Mouse (Mus musculus): ENCODE measurements at regions not wholly inside any gene's neighbourhood (a gene's known extent, or its start where the extent isn't known, plus 50 kb on each side); places are given as distances from the start of the nearest gene placed in this dataset.
"Not testable (repeated sequence)": the region's sequence is repeated elsewhere in the genome, so short reads cannot be mapped to it uniquely, and the experiment has no call there.

DNA sequence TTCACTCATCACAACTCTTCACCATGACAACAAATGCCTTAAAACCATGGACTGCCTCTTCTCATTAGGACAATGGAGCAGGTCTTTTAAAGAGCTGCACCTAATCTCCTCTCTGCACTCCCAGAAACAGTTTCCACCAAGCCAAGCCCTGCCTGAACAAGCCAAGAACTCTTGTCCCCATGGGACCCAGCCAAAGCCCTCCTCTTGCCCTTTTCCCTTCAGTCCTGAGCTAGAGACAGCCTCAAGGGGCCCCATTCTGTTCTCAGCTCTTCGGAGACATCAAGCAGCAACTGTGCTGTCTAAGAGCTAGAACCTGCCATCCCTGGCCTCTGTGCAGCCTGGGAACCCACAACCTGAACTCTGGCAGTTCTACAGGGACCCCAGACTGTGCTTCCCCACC, 345.0 kb upstream of the Irak1bp1 start:
- DNase-seq: peak; percentile 92

DNA sequence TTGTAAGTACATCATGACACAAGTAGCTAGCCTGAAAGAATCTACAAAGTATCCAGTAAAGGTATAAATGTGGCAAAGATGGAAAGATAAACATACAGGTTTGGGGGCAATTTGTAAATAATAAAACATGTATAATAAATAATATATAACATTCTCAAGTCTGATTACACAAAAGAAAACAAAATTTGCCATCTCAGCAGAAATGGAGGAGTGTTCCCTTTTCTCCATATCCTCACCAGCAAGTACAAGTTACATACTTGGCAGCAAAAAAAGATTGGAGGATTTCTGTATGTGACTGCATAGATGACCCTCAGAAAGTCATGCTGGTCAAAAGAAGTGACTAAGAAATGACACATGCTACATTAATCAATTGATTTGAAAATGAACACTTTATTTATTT, 335.9 kb upstream of the Irak1bp1 start:
- no peak for DNase-seq

DNA sequence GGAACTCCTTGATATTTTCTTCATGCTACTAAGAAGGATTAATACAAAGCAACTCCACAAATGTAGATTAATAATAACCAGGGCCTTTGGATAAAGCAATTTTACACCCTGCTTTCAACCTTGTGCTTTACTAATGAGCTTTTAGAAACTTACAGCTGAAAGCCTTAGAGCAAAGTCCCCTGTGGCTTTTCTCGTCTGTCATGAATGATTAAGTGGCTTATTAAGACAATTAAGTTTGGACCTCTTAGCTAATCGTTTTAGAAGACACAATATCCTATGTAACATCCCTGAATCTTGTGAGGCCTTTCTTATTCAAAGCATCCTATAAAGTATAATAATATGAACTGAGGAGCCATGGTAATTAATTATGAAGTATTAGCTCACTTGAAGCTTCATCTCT, 319.3 kb upstream of the Irak1bp1 start:
- no peak for DNase-seq

DNA sequence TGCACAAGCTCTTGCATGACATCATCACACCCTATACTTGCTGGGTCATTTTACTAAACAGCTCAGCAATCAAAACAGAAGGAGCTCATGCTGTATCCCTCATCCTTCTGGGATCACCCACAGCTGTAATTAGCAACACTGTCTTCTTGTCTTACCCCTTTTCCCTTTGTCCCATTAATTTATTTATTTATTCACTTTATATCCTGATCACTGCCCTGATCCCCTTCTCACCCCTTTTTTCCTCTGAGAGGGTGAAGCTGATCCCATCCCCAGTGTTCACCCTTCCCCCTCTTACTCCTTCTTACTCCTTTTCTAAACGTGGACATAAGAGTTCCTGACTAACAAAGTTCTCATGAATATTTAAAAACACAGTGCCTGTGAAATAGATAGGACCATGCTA, 310.3 kb upstream of the Irak1bp1 start:
- no peak for DNase-seq

DNA sequence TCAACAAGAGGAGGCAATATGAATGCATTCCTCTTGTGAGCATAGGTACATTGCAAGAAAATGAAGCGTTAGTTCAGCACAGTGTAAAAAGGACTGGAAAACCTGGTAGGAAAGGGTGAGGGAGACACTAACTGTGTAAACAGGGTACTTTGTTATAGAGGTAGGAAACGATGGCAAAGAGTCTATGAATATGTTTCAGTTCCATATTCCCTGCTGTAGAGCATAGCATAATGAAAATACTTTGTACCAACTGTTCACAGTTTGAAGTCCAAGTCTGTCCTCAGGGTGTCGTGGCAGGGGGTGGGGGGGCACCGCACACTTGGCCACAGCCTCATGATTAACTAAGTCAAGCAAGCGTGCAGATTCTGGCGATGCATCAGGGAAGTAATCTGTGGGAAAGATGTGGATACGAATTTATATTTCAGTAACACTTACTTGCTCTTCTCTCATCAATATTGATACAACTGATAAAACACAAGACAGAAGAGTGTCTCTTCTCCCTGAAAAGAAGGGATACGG, 301.4 kb upstream of the Irak1bp1 start:
- DNase-seq: no peak

- no peak for DNase-seq
Measured at GRCm38 (mm10) chr9:82552726-82553125, 276.6 kb upstream of the Irak1bp1 start.

DNA sequence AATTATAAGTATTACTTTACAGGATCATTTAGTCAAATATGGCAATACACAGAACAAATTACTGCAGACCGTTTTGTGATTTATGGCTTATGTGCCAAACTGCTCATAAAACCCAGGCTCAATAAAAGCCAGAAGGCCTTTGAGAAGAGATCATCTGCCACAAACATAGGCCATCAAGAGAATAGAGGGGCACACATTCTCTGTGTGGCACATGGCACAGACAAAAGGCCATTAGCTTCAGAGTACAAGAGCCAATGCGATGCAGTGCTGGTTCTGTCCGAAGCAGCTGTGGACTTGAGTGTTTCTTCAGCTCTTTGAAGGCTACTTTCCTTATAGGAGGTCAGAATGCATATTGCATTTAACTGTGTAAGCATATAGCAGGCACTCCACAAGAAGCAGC, 276.1 kb upstream of the Irak1bp1 start:
- DNase-seq: no peak

DNA sequence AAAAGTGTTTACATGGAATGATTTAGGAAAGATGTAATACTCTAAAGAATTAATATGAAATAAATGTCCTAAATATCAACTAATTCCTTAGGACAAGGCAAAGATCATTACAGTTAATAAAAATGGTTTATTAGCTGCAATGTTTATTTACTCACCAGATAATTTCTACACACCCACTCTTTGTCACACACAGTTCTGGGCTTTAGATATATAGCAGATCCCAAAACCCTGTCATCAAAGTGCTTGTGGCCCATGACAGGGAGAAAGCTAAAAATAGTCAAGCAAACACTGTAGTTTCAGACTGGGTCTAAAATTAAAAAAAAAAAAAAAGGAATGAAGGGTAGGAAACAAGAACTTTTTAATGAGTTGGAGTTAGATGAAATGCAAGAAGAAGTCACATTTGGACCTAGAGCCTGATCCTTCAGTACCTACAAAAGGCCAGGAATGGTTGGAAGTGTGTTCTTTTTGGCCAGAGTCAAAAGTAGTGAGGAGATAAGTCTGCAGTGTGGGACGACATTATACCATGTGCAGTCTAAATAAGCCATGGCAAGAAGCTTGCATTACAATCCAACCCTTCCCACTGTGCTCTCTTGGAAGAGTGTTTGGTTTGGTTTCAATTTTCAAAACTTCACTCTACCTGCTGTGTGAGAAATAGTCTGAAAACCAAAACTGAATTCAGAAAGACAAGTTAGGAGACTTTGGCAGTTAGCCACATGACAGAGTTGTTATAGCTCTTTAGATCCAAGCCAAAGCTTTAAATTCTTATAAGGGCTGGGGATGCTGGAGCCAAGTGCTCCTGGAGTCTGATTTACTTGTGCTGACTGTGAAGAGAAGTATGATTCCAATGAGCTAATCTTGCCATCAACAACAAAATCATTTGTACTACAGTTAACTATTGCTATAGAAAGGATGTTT, 266.5 kb upstream of the Irak1bp1 start:
- no peak for DNase-seq

- no peak for DNase-seq
Measured at GRCm38 (mm10) chr9:82581373-82582018, 247.8 kb upstream of the Irak1bp1 start.

GRCm38 (mm10) chr9:82609111-82609510, 220.2 kb upstream of the Irak1bp1 start:
- no peak for DNase-seq

DNA sequence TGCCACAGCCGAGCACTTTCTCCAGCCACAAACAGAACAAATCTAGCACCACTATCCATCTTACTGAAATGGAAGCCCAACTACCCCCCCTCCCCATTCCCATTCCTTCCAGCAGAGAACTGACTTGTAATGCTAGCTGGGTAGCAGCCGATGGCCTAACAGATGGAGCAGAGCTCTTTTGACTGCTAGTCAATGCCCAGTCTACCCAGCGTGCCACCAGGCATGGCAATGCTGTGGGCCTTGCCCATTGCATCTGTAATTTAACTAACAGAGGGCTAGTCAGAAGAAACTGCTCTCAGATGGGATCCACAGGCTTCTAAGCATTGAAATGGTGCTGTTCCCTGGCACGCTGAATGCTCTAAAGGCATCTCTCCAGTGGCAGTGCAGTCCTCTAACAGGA, 219.4 kb upstream of the Irak1bp1 start:
- DNase-seq: no peak

DNA sequence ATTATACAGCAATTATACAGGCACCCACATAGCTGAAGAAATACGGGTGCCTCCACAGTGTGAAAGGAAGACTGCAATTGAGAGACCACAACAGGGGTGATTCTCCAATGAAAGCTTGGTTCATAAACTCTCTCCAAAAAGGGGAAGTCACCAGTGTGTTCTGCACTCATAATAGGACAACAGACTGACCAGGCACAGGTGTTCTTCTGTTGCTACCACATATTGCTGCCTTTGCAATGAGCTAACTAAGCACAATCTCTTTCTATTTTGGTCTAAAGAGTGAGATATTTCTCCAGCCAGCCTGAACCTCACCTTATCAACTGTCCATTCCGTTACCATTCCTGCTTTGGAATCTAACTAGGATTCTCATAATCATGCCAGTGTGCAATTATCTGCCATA, 216.8 kb upstream of the Irak1bp1 start:
- no peak for DNase-seq

GRCm38 (mm10) chr9:82632411-82632810, 196.9 kb upstream of the Irak1bp1 start:
- DNase-seq: no peak

GRCm38 (mm10) chr9:82640277-82640676, 189.1 kb upstream of the Irak1bp1 start:
- no peak for DNase-seq

- DNase-seq: no peak
Measured at GRCm38 (mm10) chr9:82643900-82644299, 185.4 kb upstream of the Irak1bp1 start.

DNA sequence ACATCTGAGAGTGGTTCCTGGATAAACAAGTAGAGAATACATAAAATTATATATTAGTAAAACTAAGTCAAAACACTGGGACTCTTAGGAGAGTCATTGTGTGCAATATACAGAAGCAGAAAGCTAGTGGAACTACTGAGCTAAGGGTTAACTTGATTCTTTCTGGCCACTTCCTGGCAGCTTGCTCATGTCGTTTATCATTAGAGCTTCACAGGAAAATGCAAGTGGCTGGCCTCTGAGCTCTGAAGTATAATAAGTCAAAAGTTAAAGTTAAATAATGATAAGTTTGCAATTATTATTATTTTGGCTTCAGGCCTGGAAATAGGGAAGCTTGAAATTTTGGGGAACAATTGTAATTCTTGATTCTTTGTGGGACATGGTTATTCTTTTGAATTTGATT, 173.8 kb upstream of the Irak1bp1 start:
- not testable (repeated sequence) for DNase-seq

- DNase-seq: no peak
Measured at GRCm38 (mm10) chr9:82682196-82682595, 147.1 kb upstream of the Irak1bp1 start.

DNA sequence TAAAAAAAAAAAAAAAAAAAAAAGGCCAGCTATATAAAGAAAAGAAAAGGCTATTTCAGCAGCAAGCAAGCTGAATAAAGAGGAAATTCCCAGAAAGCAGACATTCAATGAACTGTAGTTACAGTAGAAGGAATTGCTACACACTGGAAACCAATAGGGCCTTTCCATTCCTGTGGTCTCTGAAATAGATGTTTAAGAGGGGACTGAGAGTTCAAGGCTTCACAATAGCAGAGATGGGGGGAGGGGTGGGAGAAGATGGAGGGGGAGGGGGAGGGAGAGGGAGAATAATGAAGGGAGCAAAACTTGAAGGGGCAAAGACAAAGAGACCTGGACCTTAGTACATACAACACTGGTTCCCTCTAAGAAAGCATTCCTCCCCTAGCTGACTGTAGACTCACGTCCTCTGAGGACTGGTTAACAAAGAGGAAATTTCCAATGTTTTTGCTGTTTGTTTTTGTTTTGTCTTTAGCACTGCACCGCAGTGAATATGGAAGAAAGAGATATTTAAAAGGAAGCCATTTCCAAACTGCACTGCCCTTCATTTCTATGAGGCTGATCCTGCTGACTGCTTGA, 119.8 kb upstream of the Irak1bp1 start:
- no peak for DNase-seq

GRCm38 (mm10) chr9:82709991-82710593, 119.2 kb upstream of the Irak1bp1 start:
- no peak for DNase-seq

- no peak for DNase-seq
Measured at GRCm38 (mm10) chr9:82710945-82711516, 118.3 kb upstream of the Irak1bp1 start.

DNA sequence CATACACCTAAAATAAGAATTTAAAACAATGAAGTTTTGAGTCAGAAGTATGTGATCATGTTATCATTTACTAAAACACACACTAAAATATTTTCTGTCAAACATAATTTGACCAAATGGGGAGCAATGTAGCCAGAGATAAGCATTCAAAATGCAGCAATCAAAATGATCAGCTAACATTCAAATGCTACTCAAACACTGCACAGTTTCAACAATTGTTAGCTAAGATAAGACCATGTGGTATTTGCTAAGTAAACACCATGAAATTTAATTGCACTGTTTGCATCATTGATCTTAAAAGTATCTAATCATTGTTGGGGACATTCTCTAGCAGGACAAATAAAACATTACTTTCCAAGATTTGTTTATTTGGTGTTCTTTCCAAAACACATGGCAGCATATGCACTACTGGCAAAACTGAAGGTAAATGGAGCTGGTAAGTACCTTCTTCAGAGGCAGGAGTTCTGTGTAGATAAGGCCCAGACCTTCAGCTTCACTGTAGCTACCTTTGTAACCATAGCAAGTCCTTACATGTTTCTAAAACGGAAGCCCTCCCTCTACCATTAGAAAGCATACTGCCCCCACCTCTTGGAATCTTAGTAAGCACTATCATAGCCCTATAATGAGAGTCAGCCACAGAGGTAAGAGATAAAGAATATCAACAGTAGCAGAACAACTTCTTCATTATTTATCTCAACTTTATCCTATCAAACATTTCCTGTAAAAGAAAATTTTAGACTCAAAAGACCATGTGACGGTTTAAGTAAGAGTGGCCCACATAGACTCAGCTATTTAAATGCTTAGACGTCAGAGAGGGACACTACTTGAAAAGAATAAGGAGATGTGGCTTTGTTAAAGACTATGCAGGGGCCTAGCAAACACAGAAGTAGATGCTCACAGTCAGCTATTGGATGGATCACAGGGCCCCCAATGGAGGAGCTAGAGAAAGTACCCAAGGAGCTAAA, 116.3 kb upstream of the Irak1bp1 start:
- DNase-seq: no peak

DNA sequence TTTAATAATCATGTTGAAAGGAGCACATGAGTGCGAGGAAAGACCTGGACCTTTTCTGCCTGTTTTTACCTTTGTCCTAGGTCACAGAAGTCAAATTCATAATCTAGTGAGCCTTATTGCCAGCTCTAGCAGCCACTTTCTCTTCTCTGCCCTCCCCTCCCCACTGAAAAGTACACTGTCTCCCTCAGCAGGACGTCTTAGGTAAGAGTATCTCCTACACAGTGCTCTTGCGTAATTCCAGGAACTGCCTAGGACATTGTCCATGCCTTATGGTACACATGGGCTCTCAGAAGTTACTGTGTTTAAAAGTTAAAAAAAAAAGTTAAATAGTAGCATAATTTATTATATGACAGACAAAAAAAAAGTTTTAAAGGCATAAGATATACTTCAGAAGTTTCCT, 100.7 kb upstream of the Irak1bp1 start:
- DNase-seq: no peak
